Mouse (Mus musculus) limb, embryonic 13.5 days (tissue): ENCODE measurements around the gene Tex261. TPM values are rescaled to one million over a fixed set of nuclear protein-coding genes. Genes with fewer than 3 reads are reported as not detected.

ENCODE experiments used
- ATAC-seq: fragments of 200-750 bp; cut with Nextera tagmentation; 2 replicates; pipeline ENCODE4 v1.8.0; 2017; ENCODE audit warnings: low read depth, moderate number of reproducible peaks, moderate TSS enrichment; ENCODE audit not compliant: low FRiP score
- H3K27ac ChIP-seq: fragments of 300-500 bp; sonication (generic); 2 replicates; pipeline ENCODE4 v1.5.1; 2015; ENCODE audit warnings: inconsistent platforms, mild to moderate bottlenecking, moderate library complexity
- H3K27me3 ChIP-seq: fragments of 300-500 bp; sonication (generic); 2 replicates; pipeline ENCODE4 v1.6.1; 2015; ENCODE audit warnings: mild to moderate bottlenecking, inconsistent platforms
- H3K36me3 ChIP-seq: fragments of 300-500 bp; sonication (generic); 2 replicates; pipeline ENCODE4 v1.6.1; 2015; ENCODE audit warnings: inconsistent platforms, mild to moderate bottlenecking, moderate library complexity
- H3K4me1 ChIP-seq: fragments of 300-500 bp; sonication (generic); 2 replicates; pipeline ENCODE4 v1.6.1; 2015; ENCODE audit warnings: inconsistent platforms
- H3K4me2 ChIP-seq: fragments of 300-500 bp; sonication (generic); replicated peaks from 2 replicates; pipeline ENCODE4 v1.6.1; 2015; ENCODE audit warnings: inconsistent platforms, mild to moderate bottlenecking, moderate library complexity
- H3K4me3 ChIP-seq: fragments of 300-500 bp; sonication (generic); 2 replicates; pipeline ENCODE4 v1.5.1; 2015; ENCODE audit warnings: moderate library complexity, mild to moderate bottlenecking, inconsistent platforms
- H3K9ac ChIP-seq: fragments of 300-500 bp; sonication (generic); 2 replicates; pipeline ENCODE4 v1.6.1; 2015; ENCODE audit warnings: mild to moderate bottlenecking, inconsistent platforms
- H3K9me3 ChIP-seq: fragments of 300-500 bp; sonication (generic); 2 replicates; pipeline ENCODE4 v1.6.1; 2016; ENCODE audit warnings: inconsistent platforms
- WGBS: fragments of 180-500 bp; shearing (Covaris S2); methylation state at CpG from one replicate; pipeline ENCODE4 v1.1.7; 2015; 5-methylcytosine and 5-hydroxymethylcytosine counted together
- polyA plus RNA-seq: library from polyadenylated mRNA; unstranded; fragments of >200 nt; fragmentation: Nextera tagmentation; extraction: Ambion mirVana; gene quantifications from 2 replicates; pipeline ENCODE4 v1.2.1, GENCODE M21; 2015

Gene Tex261
- 96.2 and 97.8 TPM in 2 replicates for polyA plus RNA-seq

- Histone ChIP-seq H3K36me3 (peaks cover 29% of the 10 kb centered on the region), H3K9me3 (no peaks in the 10 kb centered on the region), H3K4me2 (peak within 1 kb of the TSS; percentile 88), H3K4me3 (peak within 1 kb of the TSS; percentile 94), H3K27ac (peak within 1 kb of the TSS; percentile 80; the same call in 1 of the 2 replicates), H3K27me3 (no peaks in the 10 kb centered on the region), H3K4me1 (peaks cover 18% of the 10 kb centered on the region), H3K9ac (peak within 1 kb of the TSS; percentile 97)
- 2% methylated on average over 44 of the region's 45 CpGs for WGBS
- ATAC-seq: peak; percentile 96
Measured at GRCm38 (mm10) chr6:83775638-83776293, at the start of gene Tex261. Gene Tex261, minus strand, starts transcription at chr6:83775813.

GRCm38 (mm10) chr6:83821856-83822255, 46.2 kb upstream of the Tex261 start:
- Histone ChIP-seq H3K4me1 (peaks cover 7% of the 10 kb centered on the region; the same call in 1 of the 2 replicates), H3K27ac (no peak overlapping the region), H3K36me3 (peaks cover 12% of the 10 kb centered on the region), H3K9ac (no peak overlapping the region), H3K4me3 (no peak overlapping the region), H3K9me3 (no peaks in the 10 kb centered on the region), H3K4me2 (no peak overlapping the region), H3K27me3 (no peaks in the 10 kb centered on the region)
- no peak for ATAC-seq
- WGBS: 49% methylated on average over 2 of the region's 2 CpGs

GRCm38 (mm10) chr6:83820727-83821515, 45.3 kb upstream of the Tex261 start:
- WGBS: 85% methylated on average over 2 of the region's 2 CpGs
- H3K9ac ChIP-seq: no peak overlapping the region
- no peak overlapping the region for H3K4me2 ChIP-seq
- H3K36me3 ChIP-seq: peaks cover 16% of the 10 kb centered on the region
- H3K4me3 ChIP-seq: no peak overlapping the region
- no peaks in the 10 kb centered on the region for H3K27me3 ChIP-seq
- peaks cover 7% of the 10 kb centered on the region; the same call in 1 of the 2 replicates for H3K4me1 ChIP-seq
- no peak overlapping the region for H3K27ac ChIP-seq
- no peaks in the 10 kb centered on the region for H3K9me3 ChIP-seq
- no peak for ATAC-seq

GRCm38 (mm10) chr6:83818996-83819395, 43.4 kb upstream of the Tex261 start:
- H3K27ac ChIP-seq: no peak overlapping the region
- 85% methylated on average over 1 of the region's 1 CpGs for WGBS
- H3K4me3 ChIP-seq: no peak overlapping the region
- H3K36me3 ChIP-seq: peaks cover 27% of the 10 kb centered on the region
- H3K4me2 ChIP-seq: no peak overlapping the region
- peaks cover 7% of the 10 kb centered on the region; the same call in 1 of the 2 replicates for H3K4me1 ChIP-seq
- H3K9me3 ChIP-seq: no peaks in the 10 kb centered on the region
- ATAC-seq: no peak
- H3K27me3 ChIP-seq: no peaks in the 10 kb centered on the region
- no peak overlapping the region for H3K9ac ChIP-seq

GRCm38 (mm10) chr6:83815801-83816200, 40.2 kb upstream of the Tex261 start:
- no peak for ATAC-seq
- peaks cover 47% of the 10 kb centered on the region for H3K36me3 ChIP-seq

GRCm38 (mm10) chr6:83802846-83803245, 27.2 kb upstream of the Tex261 start:
- WGBS: 88% methylated on average over 3 of the region's 3 CpGs

More at GRCm38 (mm10) chr6:83815801-83816200, 40.2 kb upstream of the Tex261 start:
- H3K4me1 ChIP-seq: no peaks in the 10 kb centered on the region
- no peak overlapping the region for H3K4me2 ChIP-seq
- WGBS: 93% methylated on average over 3 of the region's 3 CpGs
- no peaks in the 10 kb centered on the region for H3K9me3 ChIP-seq
- no peaks in the 10 kb centered on the region for H3K27me3 ChIP-seq
- H3K4me3 ChIP-seq: no peak overlapping the region
- no peak overlapping the region for H3K27ac ChIP-seq
- H3K9ac ChIP-seq: no peak overlapping the region

GRCm38 (mm10) chr6:83802033-83802432, 26.4 kb upstream of the Tex261 start:
- H3K9ac ChIP-seq: no peak overlapping the region
- no peak for ATAC-seq
- no peak overlapping the region for H3K27ac ChIP-seq
- no peaks in the 10 kb centered on the region for H3K9me3 ChIP-seq
- no peak overlapping the region for H3K4me2 ChIP-seq
- peaks cover 65% of the 10 kb centered on the region for H3K36me3 ChIP-seq
- H3K27me3 ChIP-seq: no peaks in the 10 kb centered on the region
- H3K4me3 ChIP-seq: no peak overlapping the region
- 95% methylated on average over 5 of the region's 5 CpGs for whole genome bisulfite sequencing
- no peaks in the 10 kb centered on the region for H3K4me1 ChIP-seq

More at GRCm38 (mm10) chr6:83802846-83803245, 27.2 kb upstream of the Tex261 start:
- no peak for ATAC-seq
- H3K9ac ChIP-seq: no peak overlapping the region
- peaks cover 73% of the 10 kb centered on the region for H3K36me3 ChIP-seq
- no peaks in the 10 kb centered on the region for H3K27me3 ChIP-seq
- no peaks in the 10 kb centered on the region for H3K9me3 ChIP-seq
- no peak overlapping the region for H3K4me2 ChIP-seq
- no peak overlapping the region for H3K4me3 ChIP-seq
- no peaks in the 10 kb centered on the region for H3K4me1 ChIP-seq
- H3K27ac ChIP-seq: no peak overlapping the region

- H3K4me3 ChIP-seq: no peak overlapping the region
- H3K27me3 ChIP-seq: no peaks in the 10 kb centered on the region
- H3K9me3 ChIP-seq: no peaks in the 10 kb centered on the region
- H3K27ac ChIP-seq: no peak overlapping the region
- no peak overlapping the region for H3K9ac ChIP-seq
- H3K36me3 ChIP-seq: peaks cover 27% of the 10 kb centered on the region
- no peak overlapping the region for H3K4me2 ChIP-seq
- 75% methylated on average over 3 of the region's 3 CpGs for WGBS
- H3K4me1 ChIP-seq: peaks cover 10% of the 10 kb centered on the region
- no peak for ATAC-seq
Measured at GRCm38 (mm10) chr6:83796686-83797085, 21.1 kb upstream of the Tex261 start.

- Histone ChIP-seq H3K4me1 (peaks cover 10% of the 10 kb centered on the region), H3K9ac (peak overlapping the region; percentile 83), H3K27ac (peak overlapping the region; percentile 92), H3K4me2 (peak overlapping the region; percentile 77), H3K9me3 (no peaks in the 10 kb centered on the region), H3K27me3 (no peaks in the 10 kb centered on the region), H3K36me3 (peaks cover 15% of the 10 kb centered on the region), H3K4me3 (peak overlapping the region; percentile 78)
- ATAC-seq: peak; percentile 9; the same call in 1 of the 2 replicates
- WGBS: 10% methylated on average over 13 of the region's 13 CpGs
Measured at GRCm38 (mm10) chr6:83795492-83795900, 19.9 kb upstream of the Tex261 start.

- peaks cover 10% of the 10 kb centered on the region for H3K4me1 ChIP-seq
- ATAC-seq: peak; percentile 96
- WGBS: under 1% methylated on average over 43 of the region's 43 CpGs
- peak within 1 kb of the TSS; percentile 78 for H3K4me3 ChIP-seq
- H3K27ac ChIP-seq: peak within 1 kb of the TSS; percentile 92
- peak within 1 kb of the TSS; percentile 77 for H3K4me2 ChIP-seq
- no peaks in the 10 kb centered on the region for H3K27me3 ChIP-seq
- H3K9me3 ChIP-seq: no peaks in the 10 kb centered on the region
- peak within 1 kb of the TSS; percentile 83 for H3K9ac ChIP-seq
- H3K36me3 ChIP-seq: peaks cover 9% of the 10 kb centered on the region
Measured at GRCm38 (mm10) chr6:83794760-83795296, 19.2 kb upstream of the Tex261 start, which contains the start of gene Nagk. Gene Nagk, plus strand, starts transcription at chr6:83794982.

GRCm38 (mm10) chr6:83791251-83791890, 15.8 kb upstream of the Tex261 start:
- Histone ChIP-seq H3K27me3 (no peaks in the 10 kb centered on the region), H3K36me3 (no peaks in the 10 kb centered on the region), H3K27ac (no peak overlapping the region), H3K9me3 (no peaks in the 10 kb centered on the region), H3K9ac (no peak overlapping the region), H3K4me3 (no peak overlapping the region), H3K4me1 (peaks cover 10% of the 10 kb centered on the region), H3K4me2 (no peak overlapping the region)
- 65% methylated on average over 4 of the region's 4 CpGs for WGBS
- no peak for ATAC-seq
